Mouse (Mus musculus): ENCODE measurements around the gene Prps1. TPM values are rescaled to one million over a fixed set of nuclear protein-coding genes. Genes with fewer than 3 reads are reported as not detected.
A peak's percentile ranks its signal among the peaks of the same experiment; 100 is the strongest.

Prps1 gene
- polyA plus RNA-seq, 1 experiment from 2014 or later = 72.3 TPM

GRCm38 (mm10) chrX:140513379-140513778, 57.0 kb downstream of the Prps1 start:
- H3K4me2 ChIP-seq = no peak overlapping the region
- H3K27ac ChIP-seq = no peak overlapping the region
- H3K27me3 ChIP-seq = peaks cover 63% of the 10 kb centered on the region
- ATAC-seq (ENCODE audit: insufficient number of reproducible peaks, insufficient read depth, low FRiP score, low TSS enrichment, low read depth) = no peak
- H3K36me3 ChIP-seq = no peaks in the 10 kb centered on the region
- no peak overlapping the region for H3K4me3 ChIP-seq (replicated peaks)
- no peaks in the 10 kb centered on the region for H3K9me3 ChIP-seq
- H3K9ac ChIP-seq (replicated peaks) = no peak overlapping the region
- WGBS = 94% methylated on average over 2 of the region's 2 CpGs
- H3K4me1 ChIP-seq (replicated peaks) = peaks cover 10% of the 10 kb centered on the region; the same call in 1 of the 2 replicates

GRCm38 (mm10) chrX:140518351-140518750, 61.9 kb downstream of the Prps1 start:
- 90% methylated on average over 8 of the region's 8 CpGs for WGBS
- Histone ChIP-seq H3K4me3 (replicated peaks) (no peak overlapping the region), H3K36me3 (no peaks in the 10 kb centered on the region), H3K9ac (replicated peaks) (no peak overlapping the region), H3K9me3 (no peaks in the 10 kb centered on the region), H3K4me1 (replicated peaks) (peaks cover 3% of the 10 kb centered on the region; the same call in 1 of the 2 replicates), H3K4me2 (no peak overlapping the region), H3K27me3 (peaks cover 59% of the 10 kb centered on the region), H3K27ac (no peak overlapping the region)
- no peak for ATAC-seq (ENCODE audit: insufficient number of reproducible peaks, insufficient read depth, low FRiP score, low TSS enrichment, low read depth)

GRCm38 (mm10) chrX:140520146-140521102, 64.0 kb downstream of the Prps1 start:
- no peak overlapping the region for H3K9ac ChIP-seq (replicated peaks)
- ATAC-seq (ENCODE audit: insufficient number of reproducible peaks, insufficient read depth, low FRiP score, low TSS enrichment, low read depth) = peak; percentile 92
- peak overlapping the region; percentile 16; the same call in 1 of the 2 replicates for H3K4me3 ChIP-seq (replicated peaks)
- H3K9me3 ChIP-seq = no peaks in the 10 kb centered on the region
- H3K27ac ChIP-seq = peak overlapping the region; percentile 75
- WGBS = 18% methylated on average over 25 of the region's 25 CpGs
- peaks cover 50% of the 10 kb centered on the region for H3K27me3 ChIP-seq
- H3K4me1 ChIP-seq (replicated peaks) = peaks cover 3% of the 10 kb centered on the region; the same call in 1 of the 2 replicates
- H3K4me2 ChIP-seq = peak overlapping the region; percentile 51
- H3K36me3 ChIP-seq = no peaks in the 10 kb centered on the region

- Histone ChIP-seq H3K9ac (replicated peaks) (no peak overlapping the region), H3K36me3 (no peaks in the 10 kb centered on the region), H3K9me3 (no peaks in the 10 kb centered on the region), H3K27ac (no peak overlapping the region), H3K4me2 (no peak overlapping the region), H3K4me1 (replicated peaks) (peaks cover 3% of the 10 kb centered on the region; the same call in 1 of the 2 replicates), H3K4me3 (replicated peaks) (no peak overlapping the region), H3K27me3 (peaks cover 51% of the 10 kb centered on the region)
- no peak for ATAC-seq (ENCODE audit: insufficient number of reproducible peaks, insufficient read depth, low FRiP score, low TSS enrichment, low read depth)
- WGBS = 41% methylated on average over 14 of the region's 14 CpGs
These were observed 65.8 kb downstream of the Prps1 start for GRCm38 (mm10) chrX:140522071-140522765.

GRCm38 (mm10) chrX:140524231-140524630, 67.8 kb downstream of the Prps1 start:
- Histone ChIP-seq H3K9ac (replicated peaks) (no peak overlapping the region), H3K9me3 (no peaks in the 10 kb centered on the region), H3K36me3 (no peaks in the 10 kb centered on the region), H3K4me2 (no peak overlapping the region), H3K27ac (no peak overlapping the region), H3K4me3 (replicated peaks) (no peak overlapping the region), H3K4me1 (replicated peaks) (peaks cover 3% of the 10 kb centered on the region), H3K27me3 (peaks cover 45% of the 10 kb centered on the region)
- 84% methylated on average over 5 of the region's 5 CpGs for WGBS
- no peak for ATAC-seq (ENCODE audit: insufficient number of reproducible peaks, insufficient read depth, low FRiP score, low TSS enrichment, low read depth)

Other genes with a start within 250 kb of the Prps1 start
- 0.23 and 0.49 TPM in 2 replicates for gene Frmpd3, start 114.3 kb upstream of the Prps1 start, polyA plus RNA-seq (2016; fragmentation: Nextera tagmentation; extraction: Ambion mirVana)
- gene Tsc22d3, start 144.0 kb downstream of the Prps1 start, polyA plus RNA-seq (2016; fragmentation: Nextera tagmentation; extraction: Ambion mirVana) = 115 and 117 TPM in 2 replicates
- gene Mid2, start 208.0 kb downstream of the Prps1 start, polyA plus RNA-seq (2016; fragmentation: Nextera tagmentation; extraction: Ambion mirVana) = 2.2 and 2.3 TPM in 2 replicates

Measured in limb, embryonic 12.5 days (tissue).